Mouse (Mus musculus) kidney, adult 2 months (tissue): ENCODE results near the gene Abca17.

Source experiments
- CTCF ChIP-seq: fragments of 200-500 bp; conservative IDR thresholded peaks from 2 replicates; pipeline ENCODE4 v1.5.1; 2011; ENCODE audit warnings: low read depth, mild to moderate bottlenecking, control low read depth, low read length, moderate library complexity, mixed read lengths; ENCODE audit not compliant: insufficient read depth, insufficient read length
- POLR2A ChIP-seq: fragments of 200-500 bp; IDR thresholded peaks from one replicate; pipeline ENCODE4 v1.6.1; 2011; ENCODE audit warnings: low read depth, low read length, control low read depth

GRCm38 (mm10) chr17:24375094-24375712 lies 24.3 kb upstream of the Abca17 start:
- no peak for TF ChIP-seq CTCF
- no peak for TF ChIP-seq POLR2A
